Mouse (Mus musculus) heart, adult 8-10 months (tissue): ENCODE results near the gene Naa40. TPM values are rescaled to one million over a fixed set of nuclear protein-coding genes. Genes with fewer than 3 reads are reported as not detected.

Source experiments
- DNase-seq: peaks from one replicate; pipeline ENCODE4 v3.0.0; 2022; ENCODE audit warnings: low spot score
- total RNA-seq, 4 experiments: library from RNA; stranded (reverse); gene quantifications; 2 replicates each; pipeline ENCODE4 v1.2.4; 2022

Naa40 gene
- total RNA-seq, 4 experiments from 2014 or later: 11.7 to 21.1 (median 17.1) TPM

DNA sequence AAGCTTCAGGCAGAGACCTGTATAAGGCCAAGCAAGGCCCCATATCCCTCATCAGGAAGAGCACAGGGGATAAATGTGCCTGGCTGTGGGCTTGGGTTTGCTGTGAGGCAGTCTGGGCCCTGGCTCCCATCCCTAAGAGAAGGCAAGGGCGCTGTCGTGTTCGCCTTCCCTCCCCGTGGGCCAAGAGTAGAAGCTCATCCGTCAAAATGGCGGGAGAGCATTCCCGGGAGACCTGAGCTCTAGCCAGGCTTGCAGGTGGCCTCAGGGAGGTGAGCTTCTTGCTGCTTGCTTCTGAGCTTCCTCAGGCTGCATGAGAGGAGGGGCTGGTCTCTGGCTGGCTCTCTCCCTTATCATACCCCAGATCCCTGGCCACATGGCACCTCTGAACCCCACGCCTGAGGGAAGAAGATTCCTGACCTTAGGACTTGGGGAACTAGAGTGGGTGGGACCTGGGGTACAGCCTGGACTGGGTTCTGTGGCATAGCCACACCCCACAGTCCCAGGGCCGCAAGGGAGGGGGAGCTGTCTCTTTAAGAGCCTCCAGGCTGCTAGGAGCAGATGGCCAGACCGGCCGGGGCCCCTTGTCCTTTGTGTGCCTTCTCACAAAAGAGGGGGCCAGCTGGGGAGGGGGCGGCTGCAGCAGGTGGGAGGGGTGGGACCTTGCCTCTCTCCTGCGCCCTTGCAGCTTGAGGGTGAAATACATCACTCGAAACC is 24.7 kb upstream of the Naa40 start:
- DNase-seq: no peak

DNA sequence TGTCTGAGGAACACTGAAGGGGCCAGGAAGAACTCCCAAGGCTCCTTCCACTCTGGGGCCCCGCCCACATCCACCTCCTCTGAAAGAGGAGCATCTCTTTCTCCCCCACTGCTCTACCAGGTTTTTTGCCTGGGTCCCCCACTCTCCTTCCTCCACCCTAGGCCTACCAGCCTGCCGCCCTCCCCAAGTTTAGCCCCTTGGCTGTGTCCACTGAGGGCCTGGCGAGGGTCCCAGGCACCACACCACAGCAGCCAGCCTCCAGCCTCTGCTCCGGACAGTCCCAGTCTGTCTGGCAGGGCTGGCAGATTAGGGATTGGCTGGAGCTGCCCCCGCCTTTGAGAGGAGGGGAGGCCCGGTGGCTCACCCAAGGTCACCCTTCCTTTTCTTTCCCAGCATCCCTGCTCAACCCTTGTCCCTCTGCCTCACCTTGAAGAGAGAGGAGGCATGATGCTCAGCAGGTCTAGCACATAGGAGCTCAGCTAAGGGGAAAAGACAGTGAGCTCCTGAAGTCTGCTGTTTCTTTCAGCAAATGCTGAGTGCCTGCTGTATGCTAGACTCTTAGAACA is 23.9 kb upstream of the Naa40 start:
- DNase-seq: peak; percentile 40

DNA sequence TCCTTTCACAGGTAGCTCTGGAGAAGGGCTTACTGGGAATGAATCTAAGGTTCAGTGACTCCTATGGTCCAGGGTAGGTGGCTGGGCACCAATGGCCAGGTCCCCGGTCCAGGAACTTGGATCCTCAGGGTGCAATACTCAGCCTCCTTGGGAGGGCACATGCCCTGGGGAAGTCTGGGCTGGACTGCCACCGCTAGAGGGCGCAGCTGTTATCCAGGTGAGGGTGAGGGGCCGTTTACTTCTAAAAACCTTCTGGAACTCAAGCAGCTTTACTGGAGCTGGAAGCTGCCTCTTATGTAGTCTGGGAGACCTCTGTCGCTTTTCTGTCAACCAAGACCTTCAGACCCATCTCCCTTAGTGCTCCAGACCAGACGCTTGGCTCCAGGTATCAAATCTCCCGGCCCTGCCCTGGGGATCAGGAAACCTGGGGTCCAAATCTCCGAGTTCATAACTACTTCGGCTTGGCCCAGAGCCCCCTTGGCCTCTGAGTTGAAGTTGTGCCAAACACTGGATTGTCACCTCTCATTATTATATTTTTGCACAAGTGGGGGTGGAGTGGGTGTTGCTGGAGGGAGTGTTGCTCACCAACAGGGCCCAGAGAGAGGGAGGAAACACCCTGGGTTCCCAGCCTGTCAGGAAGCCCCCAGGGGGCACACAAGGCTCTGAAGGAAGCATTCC is 23.2 kb upstream of the Naa40 start:
- peak; percentile 72 for DNase-seq

DNA sequence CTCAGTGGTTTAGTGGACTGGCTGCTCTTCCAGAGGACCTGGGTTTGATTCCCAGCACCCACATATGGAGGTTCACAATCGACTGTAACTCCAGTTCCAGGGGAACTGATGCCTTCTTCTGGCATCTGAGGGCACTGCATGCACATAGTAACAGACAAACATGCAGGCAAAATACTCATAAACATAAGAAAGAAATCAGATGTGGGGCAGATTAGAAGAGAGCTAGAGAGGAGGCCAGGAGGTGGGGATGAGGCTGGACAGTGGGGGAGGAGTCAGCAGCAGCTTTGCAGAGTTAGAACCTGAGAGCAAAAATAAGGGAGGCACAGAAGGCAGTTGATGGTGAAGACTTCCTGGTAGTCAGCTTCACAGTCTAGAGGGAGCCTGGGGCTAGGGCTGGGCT is 21.6 kb upstream of the Naa40 start:
- DNase-seq: no peak

DNA sequence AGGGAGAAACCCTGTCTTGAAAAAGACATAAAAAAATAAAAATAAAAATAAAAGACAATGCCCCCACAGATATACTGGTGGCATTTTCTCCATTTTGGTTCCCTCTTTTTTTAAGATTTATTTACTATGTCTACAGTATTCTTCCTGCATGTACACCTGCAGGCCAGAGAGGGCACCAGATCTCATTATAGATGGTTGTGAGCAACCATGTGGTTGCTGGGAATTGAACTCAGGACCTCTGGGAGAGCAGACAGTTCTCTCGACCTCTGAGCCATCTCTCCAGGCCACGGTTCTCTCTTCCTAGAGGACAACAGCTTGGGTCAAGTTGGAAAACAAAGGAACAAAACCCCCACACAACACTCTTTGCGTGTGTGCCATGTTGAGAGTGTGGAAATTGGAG is 21.0 kb upstream of the Naa40 start:
- no peak for DNase-seq

DNA sequence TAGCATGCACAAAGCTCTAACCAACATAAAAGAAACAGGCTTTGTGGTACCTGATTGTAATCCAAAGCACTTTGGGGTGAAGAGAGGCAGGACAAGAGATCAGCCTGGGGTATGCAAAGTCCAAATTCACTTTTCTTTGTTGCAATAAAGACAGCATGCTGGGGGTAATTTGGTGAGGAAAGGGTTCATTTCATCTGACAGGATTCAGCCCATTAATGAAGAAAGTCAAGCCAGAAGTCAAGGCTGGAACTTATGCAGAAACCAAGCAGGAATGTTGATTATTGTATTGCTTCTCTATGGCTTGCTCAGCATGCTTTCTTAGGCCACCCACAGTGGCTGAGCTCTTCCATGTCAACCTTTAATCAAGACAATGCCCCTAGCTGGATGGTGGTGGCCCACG is 20.5 kb upstream of the Naa40 start:
- no peak for DNase-seq

DNA sequence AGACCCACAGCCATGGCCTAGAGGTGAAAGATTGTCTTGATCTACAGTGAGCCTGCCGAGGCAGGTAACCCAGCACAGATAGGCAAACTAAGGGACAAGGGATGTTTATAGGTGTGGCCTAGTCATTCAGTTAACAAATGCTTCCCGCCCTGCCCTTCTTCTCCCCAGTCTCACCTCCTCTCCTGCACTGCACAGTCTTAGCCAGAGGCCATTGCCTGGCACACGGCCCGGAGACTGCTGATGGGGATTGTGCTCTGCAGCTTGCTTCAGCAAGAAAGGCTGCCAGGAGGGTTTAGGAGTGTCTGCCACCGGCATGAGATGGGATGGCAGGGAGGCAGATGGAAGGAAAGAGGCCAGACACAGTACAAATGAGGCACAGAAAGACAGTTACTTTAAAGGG is 16.9 kb upstream of the Naa40 start:
- DNase-seq: no peak

DNA sequence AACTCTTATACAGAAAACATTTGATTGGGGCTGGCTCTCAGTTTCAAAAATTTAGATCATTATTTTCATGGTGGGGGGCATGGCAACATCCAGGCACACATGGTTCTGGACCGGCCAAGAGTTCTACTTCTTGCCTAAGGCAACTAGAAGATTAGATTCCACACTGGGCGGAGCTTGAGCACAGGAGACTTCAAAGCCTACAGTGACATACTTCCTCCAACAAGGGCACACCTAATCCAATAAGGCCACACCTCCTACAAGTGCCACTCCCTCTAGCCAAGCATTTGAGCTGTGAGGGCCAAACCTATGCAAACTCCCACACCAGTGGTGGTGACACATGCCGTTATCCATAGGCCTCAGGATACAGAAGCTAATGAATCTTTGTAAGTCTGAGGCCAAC is 5.0 kb upstream of the Naa40 start:
- DNase-seq: no peak

DNA sequence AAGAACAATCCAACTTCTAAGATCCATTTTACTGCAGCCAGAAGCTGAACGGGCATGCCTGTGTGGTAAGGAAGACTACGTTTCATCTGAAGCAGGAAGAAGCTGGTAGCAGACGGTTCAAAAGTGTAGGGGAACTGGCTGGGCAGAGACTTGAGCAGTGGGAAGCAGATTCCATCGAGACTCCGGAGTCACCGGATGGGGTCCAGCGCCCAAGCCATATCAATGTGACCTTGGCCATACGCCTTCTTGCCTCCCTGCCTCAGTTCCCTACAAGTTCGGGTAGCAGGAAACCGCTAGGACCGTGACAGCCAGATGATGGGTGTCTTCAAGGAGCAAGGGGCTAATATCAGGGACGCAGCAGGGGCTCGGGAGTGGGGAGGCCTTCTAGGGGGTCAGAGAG is 692 bp downstream of the Naa40 start:
- no peak for DNase-seq

DNA sequence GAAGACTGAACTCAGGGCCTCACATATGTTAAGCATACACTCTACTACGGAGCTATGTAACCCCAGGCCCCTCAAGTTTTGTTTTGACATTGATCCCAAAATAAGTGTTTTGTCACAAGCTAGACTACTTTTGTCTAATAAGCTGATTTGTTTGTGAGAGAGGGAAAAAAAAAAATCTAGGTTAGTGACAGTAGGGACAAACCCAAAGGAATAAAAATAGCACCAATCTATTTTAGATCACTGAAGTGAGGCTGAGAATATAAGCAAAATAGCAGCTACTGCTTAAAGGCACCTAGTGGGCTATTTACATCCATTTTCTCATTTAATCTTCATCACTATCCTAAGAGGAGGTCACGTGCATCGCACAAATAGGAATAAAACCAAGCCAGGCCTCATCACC is 1.4 kb downstream of the Naa40 start:
- no peak for DNase-seq

DNA sequence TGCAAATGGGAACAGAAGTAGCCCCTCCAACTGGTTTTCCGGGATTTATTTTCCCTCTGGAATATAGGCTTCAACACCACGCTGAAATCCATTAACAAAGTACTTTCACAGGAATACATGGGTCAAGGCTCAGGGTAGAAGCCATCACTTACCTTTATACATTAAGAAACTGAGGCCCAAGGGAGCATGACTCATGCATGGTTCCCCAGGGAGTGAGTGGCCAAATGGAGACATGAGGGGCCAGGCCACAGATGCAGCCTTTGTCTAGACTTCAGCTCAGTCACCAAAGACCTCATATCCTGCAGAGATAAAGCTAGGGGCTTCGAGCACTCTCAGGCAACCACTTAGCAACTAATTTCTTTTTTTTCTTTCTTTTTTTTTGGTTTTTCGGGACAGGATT is 4.2 kb downstream of the Naa40 start:
- no peak for DNase-seq

DNA sequence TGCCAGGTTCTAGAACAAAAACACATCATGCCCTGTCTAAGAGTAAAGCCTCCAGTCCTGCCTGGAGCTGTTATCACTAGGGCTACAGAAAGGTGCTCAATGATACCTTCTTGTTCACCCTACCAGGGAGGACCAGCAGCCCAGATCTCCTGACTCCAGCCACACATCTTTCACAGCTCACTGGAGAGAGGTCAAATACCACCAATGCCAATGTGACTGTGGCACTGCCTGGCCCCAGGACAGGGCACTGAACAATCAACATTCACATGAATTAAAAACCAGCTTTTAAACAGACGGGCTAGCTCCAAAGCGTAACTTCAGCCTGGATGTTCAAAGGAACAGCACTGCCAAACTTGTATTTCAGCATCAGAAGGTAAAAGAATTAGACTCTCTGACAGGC is 5.0 kb downstream of the Naa40 start:
- no peak for DNase-seq

DNA sequence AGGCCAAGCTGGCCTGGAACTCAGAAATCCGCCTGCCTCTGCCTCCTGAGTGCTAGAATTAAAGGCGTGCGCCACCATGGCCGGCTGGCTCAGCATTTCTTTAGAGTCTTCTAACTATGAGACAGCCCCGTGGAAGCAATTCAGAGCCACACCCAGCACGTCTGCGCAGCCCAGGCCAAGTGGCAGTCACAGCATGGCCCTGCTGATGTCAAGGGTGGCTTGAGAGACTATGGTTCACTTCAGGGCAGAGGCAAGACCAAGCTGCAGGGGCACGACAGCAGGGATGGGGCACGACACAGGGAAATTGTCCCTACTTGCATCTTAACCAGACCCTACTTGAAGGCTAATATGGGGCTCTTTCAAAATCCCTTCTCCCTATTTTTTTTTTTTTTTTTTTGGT is 5.5 kb downstream of the Naa40 start:
- DNase-seq: no peak

DNA sequence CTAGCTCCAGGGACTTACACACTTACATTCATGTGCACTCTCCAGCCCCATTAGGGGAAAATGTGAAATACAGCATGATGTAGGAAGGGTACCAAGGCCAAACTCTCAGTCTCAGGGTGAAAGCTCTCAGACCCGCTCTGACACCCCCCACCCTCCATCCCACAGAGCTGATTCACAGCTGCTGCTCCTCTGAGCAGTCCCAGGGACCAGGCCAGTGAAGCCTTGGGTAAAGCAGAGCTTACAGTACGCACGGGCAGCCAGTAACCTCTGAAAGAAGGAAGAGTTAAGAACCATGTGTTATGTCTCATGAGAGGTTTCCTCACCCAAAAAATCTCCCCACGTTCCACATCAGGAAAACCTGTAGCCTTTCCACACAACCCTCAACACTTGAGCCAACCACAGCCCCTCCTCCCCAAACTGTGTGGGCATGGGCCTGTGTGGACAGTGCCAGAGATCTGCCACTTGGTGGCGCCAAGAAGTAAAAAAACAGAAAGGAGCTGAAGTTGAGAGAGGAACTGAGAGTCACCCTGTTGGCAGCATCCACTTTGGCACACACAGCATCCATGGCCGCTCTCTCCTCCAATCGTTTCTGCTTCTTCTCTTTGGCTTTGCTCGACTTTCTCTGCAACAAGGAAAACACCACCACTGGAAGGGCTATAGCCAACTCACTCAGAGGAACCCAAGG is 6.3 kb downstream of the Naa40 start:
- DNase-seq: peak; percentile 81

DNA sequence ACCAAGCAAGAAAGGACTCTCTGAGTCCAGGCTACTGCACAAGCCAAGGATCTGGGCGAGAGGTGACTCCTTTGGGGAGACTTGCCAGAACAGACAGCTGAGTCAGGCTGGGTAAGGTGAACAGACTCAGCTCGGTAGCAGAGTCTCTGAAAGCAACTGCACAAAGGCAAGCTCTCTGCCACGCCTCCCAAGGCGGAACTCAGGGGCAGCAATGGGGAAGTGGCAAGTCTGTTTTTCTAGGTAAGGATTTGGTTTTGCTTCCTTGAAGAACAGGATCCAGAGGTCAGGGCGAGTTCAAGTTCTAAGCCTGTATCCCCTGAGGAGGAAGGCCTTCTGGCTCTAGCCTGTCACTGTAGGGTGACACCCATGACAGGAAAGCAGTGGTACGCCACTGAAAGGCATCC is 14.5 kb downstream of the Naa40 start:
- DNase-seq: no peak

DNA sequence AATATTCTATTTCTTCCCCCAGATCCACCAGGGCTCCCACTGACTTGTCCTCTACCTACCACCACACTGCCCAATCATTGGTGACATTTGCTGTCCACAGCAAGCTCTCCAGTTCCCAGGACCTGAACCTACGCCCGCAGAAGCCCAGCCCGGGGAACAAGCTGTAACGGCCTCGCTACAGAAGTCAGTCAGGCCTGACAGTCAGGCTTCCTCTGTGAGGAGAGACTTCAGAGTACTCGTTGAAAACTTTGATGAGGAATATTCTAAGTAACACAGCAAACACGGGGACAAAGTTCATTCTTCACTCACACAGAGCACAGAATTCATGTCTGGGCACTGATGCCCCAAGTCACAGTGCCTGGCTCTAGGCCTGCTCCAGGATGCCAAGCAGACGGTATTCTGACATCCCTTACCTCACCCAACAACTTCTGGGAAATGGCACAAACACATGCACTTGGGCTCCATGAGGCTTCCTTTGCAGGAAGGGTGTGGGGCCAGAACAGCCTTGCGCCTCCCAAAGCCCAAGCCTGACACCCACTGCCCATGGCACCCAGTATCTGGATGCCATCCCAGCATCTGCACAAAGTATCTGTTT is 15.8 kb downstream of the Naa40 start:
- no peak for DNase-seq

DNA sequence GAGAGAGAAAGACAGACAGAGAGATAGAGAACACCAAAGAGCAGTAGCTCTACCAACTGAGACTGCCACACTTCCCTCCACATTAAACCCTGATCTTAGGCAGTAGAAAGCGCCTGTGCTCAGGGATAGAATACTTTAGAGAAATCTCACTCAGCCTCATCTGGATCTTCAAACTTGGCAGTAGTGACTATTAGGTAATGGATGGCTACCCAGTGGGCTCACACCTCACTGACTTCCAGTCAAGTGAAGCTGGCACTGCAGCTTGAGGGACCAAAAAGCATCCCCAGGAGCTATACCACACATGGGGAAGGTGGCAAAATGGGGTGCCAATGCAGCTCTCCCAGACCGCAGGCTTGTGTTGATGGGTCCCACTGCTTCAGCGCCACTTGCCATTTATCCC is 16.7 kb downstream of the Naa40 start:
- DNase-seq: no peak

DNA sequence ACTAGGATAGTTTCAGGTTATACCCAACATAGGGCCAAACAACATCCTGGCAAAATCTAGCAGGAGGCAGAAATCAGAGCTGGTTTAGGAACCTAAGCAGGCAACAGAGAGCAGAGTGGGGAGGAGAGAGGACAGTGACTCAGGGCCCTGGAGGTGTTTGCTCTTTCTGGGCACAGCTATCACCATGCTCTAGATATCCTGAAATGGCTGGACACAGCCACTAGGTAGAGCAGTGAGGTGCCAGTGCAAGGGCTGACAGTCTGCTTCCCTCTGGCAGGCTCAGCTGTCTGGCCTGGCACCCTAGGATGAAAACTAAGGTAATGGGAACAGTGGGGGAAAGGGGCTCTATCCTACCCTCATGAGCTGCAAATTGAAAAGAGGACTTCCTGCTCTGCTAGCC is 17.5 kb downstream of the Naa40 start:
- DNase-seq: no peak

DNA sequence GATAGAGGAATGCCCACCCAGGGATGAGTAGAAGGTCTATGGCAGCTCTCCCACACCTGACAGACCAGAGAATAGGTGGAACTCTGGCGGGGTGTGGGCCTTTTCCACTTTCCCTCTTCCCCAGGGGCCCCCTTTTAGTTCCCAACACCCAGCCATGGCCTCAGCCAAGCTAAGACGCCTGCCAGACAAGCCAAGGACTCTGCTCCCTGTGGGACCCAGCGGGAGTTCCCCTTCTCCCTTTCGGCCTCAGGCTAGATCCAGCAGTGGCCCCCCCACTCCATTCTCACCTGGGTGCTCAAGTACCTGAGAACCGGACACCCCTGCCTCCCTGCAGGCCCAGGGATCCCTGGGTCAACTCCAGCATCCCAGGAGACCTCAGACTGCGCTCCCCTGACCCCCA is 18.8 kb downstream of the Naa40 start:
- no peak for DNase-seq

DNA sequence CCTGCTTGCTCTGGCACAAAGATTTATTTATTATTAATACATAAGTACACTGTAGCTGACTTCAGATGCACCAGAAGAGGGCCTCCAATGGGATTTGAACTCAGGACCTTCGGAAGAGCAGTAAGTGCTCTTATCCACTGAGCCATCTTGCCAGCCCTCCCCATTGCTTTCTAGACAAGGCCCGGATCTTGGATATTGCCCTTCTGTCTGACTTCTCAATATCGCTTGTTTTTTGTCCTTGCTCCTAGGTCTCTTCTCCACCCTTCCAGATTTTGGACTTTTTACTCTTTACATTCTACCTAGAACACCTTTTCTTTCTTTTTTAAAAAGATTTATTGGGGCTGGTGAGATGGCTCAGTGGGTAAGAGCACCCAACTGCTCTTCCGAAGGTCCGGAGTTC is 22.2 kb downstream of the Naa40 start:
- DNase-seq: no peak

DNA sequence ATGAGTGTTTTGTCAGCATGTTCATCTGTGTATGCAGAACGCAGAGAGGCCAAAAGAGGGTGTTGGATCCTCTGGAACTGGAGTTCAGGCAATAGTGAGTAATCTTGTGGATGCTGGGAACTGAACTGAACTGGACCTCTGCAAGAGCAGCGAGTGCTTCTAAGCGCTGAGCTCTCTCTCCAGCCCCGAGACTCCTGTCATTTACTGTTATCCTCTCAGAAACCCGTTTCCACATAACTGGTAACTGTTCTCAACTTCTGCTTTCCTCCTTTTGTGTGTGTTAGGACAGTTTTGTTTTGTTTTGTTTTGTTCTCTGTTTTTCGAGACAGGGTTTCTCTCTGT is 23.1 kb downstream of the Naa40 start:
- no peak for DNase-seq

DNA sequence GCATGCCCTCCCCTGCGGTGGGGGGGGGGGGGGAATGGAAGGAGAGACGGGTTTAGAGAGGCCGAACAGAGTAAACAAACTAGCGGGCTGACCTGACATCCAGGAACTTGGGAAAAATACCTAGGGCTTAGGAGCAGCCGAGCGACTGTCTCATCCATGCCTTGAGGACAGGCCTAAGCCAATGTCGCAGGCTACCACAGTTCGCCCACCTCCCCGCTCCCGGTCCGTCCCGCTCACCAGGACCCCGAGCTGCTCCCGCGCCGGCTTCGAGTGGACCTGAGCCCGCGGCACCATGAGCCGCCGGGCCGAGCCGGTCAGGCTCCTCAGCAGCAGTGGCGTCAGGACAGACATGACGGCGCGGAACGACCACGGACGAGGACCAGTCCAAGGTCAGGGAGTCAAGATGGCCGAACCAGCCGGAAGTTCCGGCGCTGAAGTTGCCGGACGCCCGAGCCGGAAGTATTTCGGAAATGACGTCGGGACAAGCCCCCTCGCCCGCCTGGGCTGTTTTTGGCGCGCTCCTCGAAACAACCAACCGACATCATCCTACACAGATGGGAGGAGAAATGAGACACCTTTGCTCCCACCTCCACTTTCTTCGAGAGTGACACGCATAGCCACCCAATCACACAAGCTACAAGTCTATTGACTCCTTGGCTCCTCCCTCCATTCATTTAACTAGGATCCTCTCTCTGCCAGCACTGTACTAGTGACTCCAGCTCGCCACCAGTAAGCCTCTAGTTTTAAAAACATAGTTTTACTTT is 23.6 kb downstream of the Naa40 start, which contains the start of gene Cox8a:
Cox8a (minus strand) TSS at position 455 of the 764 bp plus-strand sequence.
- peak; percentile 98 for DNase-seq
